Mouse (Mus musculus): ENCODE measurements at regions not wholly inside any gene's neighbourhood (a gene's known extent, or its start where the extent isn't known, plus 50 kb on each side); places are given as distances from the start of the nearest gene placed in this dataset.
A peak's percentile ranks its signal among the peaks of the same experiment; 100 is the strongest.

GRCm38 (mm10) chr3:52904028-52904427, 113.0 kb downstream of the Cog6 start:
- Histone ChIP-seq H3K4me1 (ENCODE audit: control insufficient read depth, insufficient read depth, low read length) (no peaks in the 10 kb centered on the region), H3K9ac (ENCODE audit: low read length) (no peak overlapping the region), H3K4me3 (ENCODE audit: low read length) (no peak overlapping the region), H3K9me3 (replicated peaks; ENCODE audit: control insufficient read depth, low read length) (no peaks in the 10 kb centered on the region), H3K27me3 (ENCODE audit: control insufficient read depth, insufficient read depth, low read length) (no peaks in the 10 kb centered on the region), H3K4me2 (ENCODE audit: low read depth, low read length) (no peak overlapping the region), H3K36me3 (ENCODE audit: control insufficient read depth, insufficient read depth) (no peaks in the 10 kb centered on the region), H3K27ac (ENCODE audit: low read length) (no peak overlapping the region)
- no peak for ATAC-seq (replicated peaks; ENCODE audit: extremely low read depth, insufficient read depth, low FRiP score)
- WGBS: 88% methylated on average over 3 of the region's 3 CpGs

- no peaks in the 10 kb centered on the region for H3K9me3 ChIP-seq (replicated peaks; ENCODE audit: control insufficient read depth, low read length)
- H3K4me3 ChIP-seq (ENCODE audit: low read length): no peak overlapping the region
- H3K4me2 ChIP-seq (ENCODE audit: low read depth, low read length): no peak overlapping the region
- WGBS: 19% methylated on average over 4 of the region's 4 CpGs
- peak overlapping the region; percentile 53 for H3K27ac ChIP-seq (ENCODE audit: low read length)
- H3K36me3 ChIP-seq (ENCODE audit: control insufficient read depth, insufficient read depth): no peaks in the 10 kb centered on the region
- no peaks in the 10 kb centered on the region for H3K27me3 ChIP-seq (ENCODE audit: control insufficient read depth, insufficient read depth, low read length)
- peak; percentile 74 for ATAC-seq (replicated peaks; ENCODE audit: extremely low read depth, insufficient read depth, low FRiP score)
- no peak overlapping the region for H3K9ac ChIP-seq (ENCODE audit: low read length)
- peaks cover 4% of the 10 kb centered on the region; the same call in 1 of the 2 replicates for H3K4me1 ChIP-seq (ENCODE audit: control insufficient read depth, insufficient read depth, low read length)
Measured at GRCm38 (mm10) chr3:52897665-52898064, 119.4 kb downstream of the Cog6 start.

- Histone ChIP-seq H3K4me1 (ENCODE audit: control insufficient read depth, insufficient read depth, low read length) (peaks cover 4% of the 10 kb centered on the region; the same call in 1 of the 2 replicates), H3K4me2 (ENCODE audit: low read depth, low read length) (no peak overlapping the region), H3K36me3 (ENCODE audit: control insufficient read depth, insufficient read depth) (no peaks in the 10 kb centered on the region), H3K9me3 (replicated peaks; ENCODE audit: control insufficient read depth, low read length) (no peaks in the 10 kb centered on the region), H3K27ac (ENCODE audit: low read length) (peak overlapping the region; percentile 65), H3K4me3 (ENCODE audit: low read length) (no peak overlapping the region), H3K27me3 (ENCODE audit: control insufficient read depth, insufficient read depth, low read length) (no peaks in the 10 kb centered on the region), H3K9ac (ENCODE audit: low read length) (no peak overlapping the region)
- ATAC-seq (replicated peaks; ENCODE audit: extremely low read depth, insufficient read depth, low FRiP score): 0 out of 2 replicates have a peak, but pooled peaks have one; percentile 16
- 68% methylated on average over 7 of the region's 7 CpGs for WGBS
Measured at GRCm38 (mm10) chr3:52896462-52896861, 120.6 kb downstream of the Cog6 start.

GRCm38 (mm10) chr3:52895751-52896150, 121.3 kb downstream of the Cog6 start:
- ATAC-seq (replicated peaks; ENCODE audit: extremely low read depth, insufficient read depth, low FRiP score): no peak
- H3K9ac ChIP-seq (ENCODE audit: low read length): no peak overlapping the region
- H3K27ac ChIP-seq (ENCODE audit: low read length): peak overlapping the region; percentile 18; the same call in 1 of the 2 replicates
- H3K36me3 ChIP-seq (ENCODE audit: control insufficient read depth, insufficient read depth): no peaks in the 10 kb centered on the region
- no peaks in the 10 kb centered on the region for H3K9me3 ChIP-seq (replicated peaks; ENCODE audit: control insufficient read depth, low read length)
- whole genome bisulfite sequencing: 77% methylated on average over 5 of the region's 5 CpGs
- H3K4me3 ChIP-seq (ENCODE audit: low read length): no peak overlapping the region
- no peak overlapping the region for H3K4me2 ChIP-seq (ENCODE audit: low read depth, low read length)
- H3K4me1 ChIP-seq (ENCODE audit: control insufficient read depth, insufficient read depth, low read length): peaks cover 4% of the 10 kb centered on the region; the same call in 1 of the 2 replicates
- no peaks in the 10 kb centered on the region for H3K27me3 ChIP-seq (ENCODE audit: control insufficient read depth, insufficient read depth, low read length)

- no peaks in the 10 kb centered on the region for H3K27me3 ChIP-seq (ENCODE audit: control insufficient read depth, insufficient read depth, low read length)
- no peaks in the 10 kb centered on the region for H3K36me3 ChIP-seq (ENCODE audit: control insufficient read depth, insufficient read depth)
- H3K9ac ChIP-seq (ENCODE audit: low read length): no peak overlapping the region
- H3K9me3 ChIP-seq (replicated peaks; ENCODE audit: control insufficient read depth, low read length): no peaks in the 10 kb centered on the region
- H3K4me2 ChIP-seq (ENCODE audit: low read depth, low read length): no peak overlapping the region
- no peak for ATAC-seq (replicated peaks; ENCODE audit: extremely low read depth, insufficient read depth, low FRiP score)
- no peak overlapping the region for H3K27ac ChIP-seq (ENCODE audit: low read length)
- H3K4me3 ChIP-seq (ENCODE audit: low read length): no peak overlapping the region
- 73% methylated on average over 2 of the region's 2 CpGs for WGBS
- H3K4me1 ChIP-seq (ENCODE audit: control insufficient read depth, insufficient read depth, low read length): peaks cover 4% of the 10 kb centered on the region; the same call in 1 of the 2 replicates
Measured at GRCm38 (mm10) chr3:52894812-52895211, 122.2 kb downstream of the Cog6 start.

GRCm38 (mm10) chr3:52889156-52889715, 127.8 kb downstream of the Cog6 start:
- Histone ChIP-seq H3K27me3 (ENCODE audit: control insufficient read depth, insufficient read depth, low read length) (no peaks in the 10 kb centered on the region), H3K9ac (ENCODE audit: low read length) (no peak overlapping the region), H3K9me3 (replicated peaks; ENCODE audit: control insufficient read depth, low read length) (no peaks in the 10 kb centered on the region), H3K36me3 (ENCODE audit: control insufficient read depth, insufficient read depth) (no peaks in the 10 kb centered on the region), H3K4me2 (ENCODE audit: low read depth, low read length) (no peak overlapping the region), H3K27ac (ENCODE audit: low read length) (0 out of 2 replicates have a peak overlapping the region, but pooled peaks have one; percentile 25), H3K4me1 (ENCODE audit: control insufficient read depth, insufficient read depth, low read length) (peaks cover 3% of the 10 kb centered on the region; the same call in 1 of the 2 replicates), H3K4me3 (ENCODE audit: low read length) (no peak overlapping the region)
- no peak for ATAC-seq (replicated peaks; ENCODE audit: extremely low read depth, insufficient read depth, low FRiP score)
- 58% methylated on average over 4 of the region's 4 CpGs for WGBS

- H3K36me3 ChIP-seq (ENCODE audit: control insufficient read depth, insufficient read depth): no peaks in the 10 kb centered on the region
- 31% methylated on average over 3 of the region's 3 CpGs for WGBS
- no peak overlapping the region for H3K9ac ChIP-seq (ENCODE audit: low read length)
- H3K4me2 ChIP-seq (ENCODE audit: low read depth, low read length): no peak overlapping the region
- peaks cover 14% of the 10 kb centered on the region for H3K4me1 ChIP-seq (ENCODE audit: control insufficient read depth, insufficient read depth, low read length)
- ATAC-seq (replicated peaks; ENCODE audit: extremely low read depth, insufficient read depth, low FRiP score): peak; percentile 87
- no peaks in the 10 kb centered on the region for H3K27me3 ChIP-seq (ENCODE audit: control insufficient read depth, insufficient read depth, low read length)
- no peaks in the 10 kb centered on the region for H3K9me3 ChIP-seq (replicated peaks; ENCODE audit: control insufficient read depth, low read length)
- H3K4me3 ChIP-seq (ENCODE audit: low read length): no peak overlapping the region
- H3K27ac ChIP-seq (ENCODE audit: low read length): no peak overlapping the region
Measured at GRCm38 (mm10) chr3:52881981-52882380, 135.1 kb downstream of the Cog6 start.

GRCm38 (mm10) chr3:52881139-52881538, 135.9 kb downstream of the Cog6 start:
- H3K36me3 ChIP-seq (ENCODE audit: control insufficient read depth, insufficient read depth): no peaks in the 10 kb centered on the region
- H3K27ac ChIP-seq (ENCODE audit: low read length): no peak overlapping the region
- 69% methylated on average over 4 of the region's 4 CpGs for WGBS
- no peaks in the 10 kb centered on the region for H3K9me3 ChIP-seq (replicated peaks; ENCODE audit: control insufficient read depth, low read length)
- no peak overlapping the region for H3K9ac ChIP-seq (ENCODE audit: low read length)
- no peak overlapping the region for H3K4me2 ChIP-seq (ENCODE audit: low read depth, low read length)
- H3K4me3 ChIP-seq (ENCODE audit: low read length): no peak overlapping the region
- H3K4me1 ChIP-seq (ENCODE audit: control insufficient read depth, insufficient read depth, low read length): peaks cover 14% of the 10 kb centered on the region
- ATAC-seq (replicated peaks; ENCODE audit: extremely low read depth, insufficient read depth, low FRiP score): no peak
- no peaks in the 10 kb centered on the region for H3K27me3 ChIP-seq (ENCODE audit: control insufficient read depth, insufficient read depth, low read length)

GRCm38 (mm10) chr3:52879700-52880099, 137.3 kb downstream of the Cog6 start:
- H3K36me3 ChIP-seq (ENCODE audit: control insufficient read depth, insufficient read depth): no peaks in the 10 kb centered on the region
- no peak overlapping the region for H3K9ac ChIP-seq (ENCODE audit: low read length)
- ATAC-seq (replicated peaks; ENCODE audit: extremely low read depth, insufficient read depth, low FRiP score): no peak
- H3K27ac ChIP-seq (ENCODE audit: low read length): no peak overlapping the region
- H3K27me3 ChIP-seq (ENCODE audit: control insufficient read depth, insufficient read depth, low read length): no peaks in the 10 kb centered on the region
- no peaks in the 10 kb centered on the region for H3K9me3 ChIP-seq (replicated peaks; ENCODE audit: control insufficient read depth, low read length)
- 69% methylated on average over 10 of the region's 10 CpGs for WGBS
- H3K4me1 ChIP-seq (ENCODE audit: control insufficient read depth, insufficient read depth, low read length): peaks cover 14% of the 10 kb centered on the region
- H3K4me2 ChIP-seq (ENCODE audit: low read depth, low read length): no peak overlapping the region
- H3K4me3 ChIP-seq (ENCODE audit: low read length): no peak overlapping the region

Data from heart, embryonic 16.5 days (tissue).